Mouse (Mus musculus): ENCODE results near the gene Sema6c.

DNA sequence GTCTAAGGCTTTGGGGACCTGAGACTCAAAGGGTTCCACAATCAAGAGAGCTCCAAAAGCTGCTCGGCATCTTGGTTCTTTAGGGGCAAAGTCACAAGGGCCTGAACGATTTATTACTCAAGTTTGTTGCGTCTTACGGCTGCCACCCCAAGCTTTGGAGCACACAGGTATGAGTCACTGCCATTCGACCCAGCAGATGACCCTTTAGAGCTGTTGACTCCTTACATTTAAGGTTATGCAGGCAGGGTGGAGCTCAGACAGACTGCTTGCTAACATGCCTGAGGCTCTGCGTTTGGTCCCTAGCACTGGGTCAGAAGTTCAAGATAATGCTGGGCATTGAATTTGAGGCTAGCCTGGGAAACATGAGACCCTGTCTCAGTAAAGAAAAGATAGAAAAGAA, 17.3 kb downstream of the Sema6c start:
- TF ChIP-seq EP300 (IDR thresholded peaks at IDR 0.05), result no peak
- TF ChIP-seq CTCF (IDR thresholded peaks at IDR 0.05), result no peak
